Mouse (Mus musculus): ENCODE measurements around the gene Hhat. TPM values are rescaled to one million over a fixed set of nuclear protein-coding genes. Genes with fewer than 3 reads are reported as not detected.

The Hhat gene
- total and polyA plus RNA-seq, 3 experiments, result 1.6 to 2.8 (median 2.1) TPM

- Histone ChIP-seq H3K4me1 (ENCODE audit: control insufficient read depth, insufficient read depth, low read length) (no peaks in the 10 kb centered on the region), H3K27ac (no peak overlapping the region), H3K36me3 (ENCODE audit: control insufficient read depth, insufficient read depth, low read length) (no peaks in the 10 kb centered on the region), H3K4me3 (no peak overlapping the region), H3K79me2 (replicated peaks; ENCODE audit: control insufficient read depth, insufficient read depth, low read length) (no peaks in the 10 kb centered on the region), H3K9ac (ENCODE audit: low read depth, low read length) (no peak overlapping the region), H3K27me3 (ENCODE audit: control insufficient read depth, insufficient read depth, low read length) (no peaks in the 10 kb centered on the region)
- intact Hi-C loops (cut with DNase I), result no loop called here
- 68% methylated on average over 13 of the region's 13 CpGs for WGBS
- TF ChIP-seq CTCF (IDR thresholded peaks at IDR 0.05), result no peak
- TF ChIP-seq EP300 (IDR thresholded peaks at IDR 0.05; ENCODE audit: insufficient read depth, low read depth, low read length), result no peak
- TF ChIP-seq POLR2A (IDR thresholded peaks at IDR 0.05; ENCODE audit: insufficient read depth, low read depth, low read length), result no peak
- no peak for DNase-seq
Observed at GRCm38 (mm10) chr1:192489908-192490825, 280.9 kb downstream of the Hhat start.

- DNase-seq, result no peak
- H3K36me3 ChIP-seq (ENCODE audit: control insufficient read depth, insufficient read depth, low read length), result no peaks in the 10 kb centered on the region
- H3K27me3 ChIP-seq (ENCODE audit: control insufficient read depth, insufficient read depth, low read length), result no peaks in the 10 kb centered on the region
- no peaks in the 10 kb centered on the region for H3K4me1 ChIP-seq (ENCODE audit: control insufficient read depth, insufficient read depth, low read length)
- H3K79me2 ChIP-seq (replicated peaks; ENCODE audit: control insufficient read depth, insufficient read depth, low read length), result no peaks in the 10 kb centered on the region
- WGBS, result 93% methylated on average over 11 of the region's 11 CpGs
- no peak overlapping the region for H3K9ac ChIP-seq (ENCODE audit: low read depth, low read length)
- TF ChIP-seq CTCF (IDR thresholded peaks at IDR 0.05) (no peak), EP300 (IDR thresholded peaks at IDR 0.05; ENCODE audit: insufficient read depth, low read depth, low read length) (no peak), POLR2A (IDR thresholded peaks at IDR 0.05; ENCODE audit: insufficient read depth, low read depth, low read length) (no peak)
- H3K4me3 ChIP-seq, result no peak overlapping the region
- no peak overlapping the region for H3K27ac ChIP-seq
- intact Hi-C loops (cut with DNase I), result no loop called here
Observed at GRCm38 (mm10) chr1:192487571-192487970, 283.5 kb downstream of the Hhat start.

DNA sequence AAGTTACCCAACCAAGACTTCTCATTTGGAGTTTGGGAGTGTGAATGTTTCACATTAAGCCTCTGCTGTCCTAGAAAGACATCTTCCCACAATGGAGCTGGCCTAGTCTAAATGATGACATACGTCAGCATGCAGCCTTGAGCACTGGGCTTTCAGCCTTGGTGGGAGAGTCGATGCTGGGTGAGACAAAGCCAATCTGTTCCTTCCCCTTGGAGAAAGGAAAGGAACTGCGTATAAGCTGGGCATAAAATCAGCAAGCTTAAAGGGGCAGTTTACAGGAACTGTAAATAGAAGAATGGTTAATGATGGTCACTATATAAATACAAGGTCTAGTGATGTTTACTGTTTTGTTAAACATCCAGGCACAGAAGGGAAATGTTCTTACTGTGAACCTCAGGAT is 286.0 kb downstream of the Hhat start:
- H3K36me3 ChIP-seq (ENCODE audit: control insufficient read depth, insufficient read depth, low read length), result no peaks in the 10 kb centered on the region
- no peak for DNase-seq
- 52% methylated on average over 3 of the region's 3 CpGs for WGBS
- H3K4me3 ChIP-seq, result no peak overlapping the region
- H3K4me1 ChIP-seq (ENCODE audit: control insufficient read depth, insufficient read depth, low read length), result no peaks in the 10 kb centered on the region
- H3K9ac ChIP-seq (ENCODE audit: low read depth, low read length), result no peak overlapping the region
- no peaks in the 10 kb centered on the region for H3K27me3 ChIP-seq (ENCODE audit: control insufficient read depth, insufficient read depth, low read length)
- H3K79me2 ChIP-seq (replicated peaks; ENCODE audit: control insufficient read depth, insufficient read depth, low read length), result no peaks in the 10 kb centered on the region
- TF ChIP-seq EP300 (IDR thresholded peaks at IDR 0.05; ENCODE audit: insufficient read depth, low read depth, low read length) (no peak), POLR2A (IDR thresholded peaks at IDR 0.05; ENCODE audit: insufficient read depth, low read depth, low read length) (no peak), CTCF (IDR thresholded peaks at IDR 0.05) (no peak)
- no peak overlapping the region for H3K27ac ChIP-seq
- intact Hi-C loops (cut with DNase I), result no loop called here

GRCm38 (mm10) chr1:192481446-192481845 is 289.6 kb downstream of the Hhat start:
- no peak for TF ChIP-seq POLR2A (IDR thresholded peaks at IDR 0.05; ENCODE audit: insufficient read depth, low read depth, low read length)
- no peak for TF ChIP-seq CTCF (IDR thresholded peaks at IDR 0.05)
- no peak for TF ChIP-seq EP300 (IDR thresholded peaks at IDR 0.05; ENCODE audit: insufficient read depth, low read depth, low read length)
- DNase-seq, result no peak
- no peaks in the 10 kb centered on the region for H3K79me2 ChIP-seq (replicated peaks; ENCODE audit: control insufficient read depth, insufficient read depth, low read length)
- no peak overlapping the region for H3K27ac ChIP-seq
- no peak overlapping the region for H3K4me3 ChIP-seq
- peaks cover 3% of the 10 kb centered on the region; the same call in 1 of the 2 replicates for H3K4me1 ChIP-seq (ENCODE audit: control insufficient read depth, insufficient read depth, low read length)
- H3K36me3 ChIP-seq (ENCODE audit: control insufficient read depth, insufficient read depth, low read length), result no peaks in the 10 kb centered on the region
- no peaks in the 10 kb centered on the region for H3K27me3 ChIP-seq (ENCODE audit: control insufficient read depth, insufficient read depth, low read length)
- no peak overlapping the region for H3K9ac ChIP-seq (ENCODE audit: low read depth, low read length)
- intact Hi-C loops (cut with DNase I), result no loop called here

- H3K4me3 ChIP-seq, result no peak overlapping the region
- H3K27ac ChIP-seq, result no peak overlapping the region
- no peaks in the 10 kb centered on the region for H3K27me3 ChIP-seq (ENCODE audit: control insufficient read depth, insufficient read depth, low read length)
- intact Hi-C loops (cut with DNase I), result no loop called here
- DNase-seq, result no peak
- no peak for TF ChIP-seq EP300 (IDR thresholded peaks at IDR 0.05; ENCODE audit: insufficient read depth, low read depth, low read length)
- no peak for TF ChIP-seq CTCF (IDR thresholded peaks at IDR 0.05)
- TF ChIP-seq POLR2A (IDR thresholded peaks at IDR 0.05; ENCODE audit: insufficient read depth, low read depth, low read length), result no peak
- WGBS, result 58% methylated on average over 8 of the region's 8 CpGs
- no peaks in the 10 kb centered on the region for H3K36me3 ChIP-seq (ENCODE audit: control insufficient read depth, insufficient read depth, low read length)
- no peak overlapping the region for H3K9ac ChIP-seq (ENCODE audit: low read depth, low read length)
- no peaks in the 10 kb centered on the region for H3K79me2 ChIP-seq (replicated peaks; ENCODE audit: control insufficient read depth, insufficient read depth, low read length)
- peaks cover 3% of the 10 kb centered on the region; the same call in 1 of the 2 replicates for H3K4me1 ChIP-seq (ENCODE audit: control insufficient read depth, insufficient read depth, low read length)
Observed at GRCm38 (mm10) chr1:192480072-192480784, 290.8 kb downstream of the Hhat start.

GRCm38 (mm10) chr1:192478176-192478575 is 292.8 kb downstream of the Hhat start:
- Histone ChIP-seq H3K4me1 (ENCODE audit: control insufficient read depth, insufficient read depth, low read length) (peaks cover 3% of the 10 kb centered on the region; the same call in 1 of the 2 replicates), H3K79me2 (replicated peaks; ENCODE audit: control insufficient read depth, insufficient read depth, low read length) (no peaks in the 10 kb centered on the region), H3K27me3 (ENCODE audit: control insufficient read depth, insufficient read depth, low read length) (no peaks in the 10 kb centered on the region), H3K4me3 (no peak overlapping the region), H3K9ac (ENCODE audit: low read depth, low read length) (no peak overlapping the region), H3K36me3 (ENCODE audit: control insufficient read depth, insufficient read depth, low read length) (no peaks in the 10 kb centered on the region), H3K27ac (no peak overlapping the region)
- no peak for DNase-seq
- TF ChIP-seq EP300 (IDR thresholded peaks at IDR 0.05; ENCODE audit: insufficient read depth, low read depth, low read length), result no peak
- no peak for TF ChIP-seq POLR2A (IDR thresholded peaks at IDR 0.05; ENCODE audit: insufficient read depth, low read depth, low read length)
- no peak for TF ChIP-seq CTCF (IDR thresholded peaks at IDR 0.05)
- intact Hi-C loops (cut with DNase I), result no loop called here
- WGBS, result 42% methylated on average over 5 of the region's 5 CpGs
